In genomic region chr4:31655364-31656106, GRCm38 (mm10) we compare ENCODE assay signal across 13 mouse cellular contexts.
DNase-seq lines count a peak whose midpoint lies in the region; TF ChIP-seq lines count a peak whose summit lies in the region.
"Had no signal": no experiment of that assay in that cellular context is flagged by ENCODE, and none has a peak within 500 bp of the region (broad histone marks: within the 10 kb centered on the region; RNA-seq: fewer than 3 reads in every experiment).

No protein-coding gene starts in this region.

- 60% methylated on average over 11 of the region's 11 CpGs for WGBS in heart, adult 2 months

- H3K4me1 ChIP-seq in heart, adult 2 months (ENCODE audit: control insufficient read depth, insufficient read depth, low read length), result no peaks in the 10 kb centered on the region
- H3K4me1 ChIP-seq: limb, embryonic 13.5 days; liver, embryonic 13.5 days; stomach, embryonic 15.5 days had no signal

- no peaks in the 10 kb centered on the region for H3K27me3 ChIP-seq in heart, adult 2 months (ENCODE audit: control insufficient read depth, insufficient read depth, low read length)
- H3K27me3 ChIP-seq: limb, embryonic 13.5 days; liver, embryonic 13.5 days; stomach, embryonic 15.5 days had no signal

- TF ChIP-seq EP300 in heart, adult 2 months (IDR thresholded peaks at IDR 0.05; ENCODE audit: insufficient read depth, low read depth, low read length), result no peak

- no peak overlapping the region for H3K27ac ChIP-seq in heart, adult 2 months
- H3K27ac ChIP-seq: limb, embryonic 13.5 days; liver, embryonic 13.5 days; stomach, embryonic 15.5 days had no signal

- H3K36me3 ChIP-seq in heart, adult 2 months (ENCODE audit: control insufficient read depth, insufficient read depth, low read length), result no peaks in the 10 kb centered on the region
- H3K36me3 ChIP-seq: limb, embryonic 13.5 days; liver, embryonic 13.5 days; stomach, embryonic 15.5 days had no signal

- no peak for TF ChIP-seq CTCF in heart, adult 2 months (IDR thresholded peaks at IDR 0.05)

- no peak overlapping the region for H3K4me3 ChIP-seq in heart, adult 2 months
- H3K4me3 ChIP-seq: limb, embryonic 13.5 days; liver, embryonic 13.5 days; stomach, embryonic 15.5 days had no signal

- DNase-seq in heart, postnatal 10 days, result peak; percentile 17 to 26
- no peak for DNase-seq in heart, adult 2 months
- peak; percentile 41 for DNase-seq in kidney, postnatal 14 days
- DNase-seq in kidney, adult 11 months, result no peak
- DNase-seq in lung, postnatal 10 days, result peak; percentile 28
- DNase-seq in lung, adult 18-20 months, result no peak
- no peak for DNase-seq in urinary bladder, adult 18-20 months (ENCODE audit: low spot score in 2 of 2)
- DNase-seq: cerebellum, adult 8-10 months; gastrocnemius, postnatal 10 days; liver, embryonic 13.5 days; right cerebral cortex, postnatal 25 days had no signal

- no peaks in the 10 kb centered on the region for H3K79me2 ChIP-seq in heart, adult 2 months (replicated peaks; ENCODE audit: control insufficient read depth, insufficient read depth, low read length)

- TF ChIP-seq POLR2A in heart, adult 2 months (IDR thresholded peaks at IDR 0.05; ENCODE audit: insufficient read depth, low read depth, low read length), result no peak

- intact Hi-C loops in heart, postnatal 10 days (cut with DNase I), result no loop called here
- intact Hi-C loops in heart, adult 2 months (cut with DNase I), result no loop called here

- H3K9ac ChIP-seq in heart, adult 2 months (ENCODE audit: low read depth, low read length), result no peak overlapping the region
- H3K9ac ChIP-seq: limb, embryonic 13.5 days; liver, embryonic 13.5 days; stomach, embryonic 15.5 days had no signal

Comparison
In these comparisons a context has a peak if more than half of its experiments do, and no peak if none do; other contexts are left out.
1. DNase-seq: peak in heart, postnatal 10 days (2 of 2), kidney, postnatal 14 days (single experiment) and lung, postnatal 10 days (single experiment); none in heart, adult 2 months (0 of 2), kidney, adult 11 months (single experiment), lung, adult 18-20 months (0 of 2) and urinary bladder, adult 18-20 months (0 of 2).